Mouse (Mus musculus): ENCODE measurements around the gene Tlr12. TPM values are rescaled to one million over a fixed set of nuclear protein-coding genes. Genes with fewer than 3 reads are reported as not detected.
"Not testable (repeated sequence)": the region's sequence is repeated elsewhere in the genome, so short reads cannot be mapped to it uniquely, and the experiment has no call there.

The Tlr12 gene
- total RNA-seq, 2 experiments from 2014 or later: not detected

GRCm38 (mm10) chr4:128621109-128621508, 2.7 kb upstream of the Tlr12 start:
- no peak for DNase-seq
- intact Hi-C loops (cut with DNase I; ENCODE audit: low total_unique reads): no loop called here

- intact Hi-C loops (cut with DNase I; ENCODE audit: low total_unique reads): no loop called here
- no peak for DNase-seq
These were observed 2.2 kb upstream of the Tlr12 start for GRCm38 (mm10) chr4:128620572-128620971.

DNA sequence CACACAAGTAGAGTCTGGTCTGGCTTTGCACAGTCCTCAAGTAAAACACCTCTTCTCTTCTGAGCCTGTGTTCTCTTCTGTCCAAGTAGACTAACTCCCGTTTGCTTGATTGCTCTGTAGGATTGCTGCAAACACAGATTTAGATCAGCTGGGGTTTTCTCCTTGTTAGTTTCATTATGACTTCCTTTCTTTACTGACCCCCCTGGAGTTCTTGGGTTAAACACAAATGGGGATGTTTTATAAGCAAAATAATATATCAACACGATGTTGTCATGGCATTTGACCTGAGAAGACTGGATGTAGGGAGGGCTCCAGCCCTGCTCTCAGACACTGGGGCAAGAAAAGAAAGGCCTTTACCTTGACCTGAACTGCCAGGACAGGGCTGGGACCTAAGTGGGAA, 544 bp upstream of the Tlr12 start:
- intact Hi-C loops (cut with DNase I; ENCODE audit: low total_unique reads): loop anchor here (10.0 kb wide), 1 partner anchor 156 kb away; no protein-coding TSS in a partner anchor

DNA sequence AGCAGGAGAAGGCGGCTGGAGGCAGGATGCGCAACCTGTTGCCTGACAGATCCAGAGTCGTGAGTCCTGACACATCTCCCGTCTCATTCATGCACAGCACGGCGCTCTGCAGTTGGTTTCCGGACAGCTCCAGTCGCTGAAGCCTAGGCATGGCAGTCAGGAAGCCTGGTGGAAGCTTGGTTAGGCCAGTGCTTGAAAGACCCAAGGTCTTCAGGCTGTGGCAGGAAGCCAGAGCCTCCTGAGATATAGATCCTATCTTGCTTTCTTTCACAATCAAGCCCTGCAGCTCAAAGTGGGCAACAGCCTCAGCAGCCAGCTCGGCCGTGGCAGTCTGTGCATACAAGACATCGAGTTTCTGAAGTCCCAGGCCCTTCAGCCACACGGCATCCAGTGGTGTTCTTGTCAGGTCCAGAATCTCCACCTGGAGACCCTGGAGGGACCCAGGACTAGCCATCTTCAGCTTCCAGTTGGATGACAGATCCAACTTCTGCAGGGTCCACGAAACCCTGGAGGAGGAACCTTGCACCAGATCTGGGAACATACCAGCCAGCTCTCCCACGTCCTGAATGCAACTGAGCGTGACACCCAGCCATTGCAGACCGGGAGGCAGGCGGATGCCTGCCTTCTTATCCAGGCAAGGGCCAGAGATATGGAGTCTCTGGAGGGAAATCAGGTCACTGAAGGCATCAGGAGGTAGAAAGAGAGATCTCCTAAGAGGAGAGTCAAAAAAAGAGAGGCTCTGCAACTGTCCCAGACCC, 877 bp downstream of the Tlr12 start:
- no peak for DNase-seq
- intact Hi-C loops (cut with DNase I; ENCODE audit: low total_unique reads): loop anchor here (10.0 kb wide), 1 partner anchor 157 kb away; no protein-coding TSS in a partner anchor

More for the DNA sequence above, 544 bp upstream of the Tlr12 start:
- no peak for DNase-seq

DNA sequence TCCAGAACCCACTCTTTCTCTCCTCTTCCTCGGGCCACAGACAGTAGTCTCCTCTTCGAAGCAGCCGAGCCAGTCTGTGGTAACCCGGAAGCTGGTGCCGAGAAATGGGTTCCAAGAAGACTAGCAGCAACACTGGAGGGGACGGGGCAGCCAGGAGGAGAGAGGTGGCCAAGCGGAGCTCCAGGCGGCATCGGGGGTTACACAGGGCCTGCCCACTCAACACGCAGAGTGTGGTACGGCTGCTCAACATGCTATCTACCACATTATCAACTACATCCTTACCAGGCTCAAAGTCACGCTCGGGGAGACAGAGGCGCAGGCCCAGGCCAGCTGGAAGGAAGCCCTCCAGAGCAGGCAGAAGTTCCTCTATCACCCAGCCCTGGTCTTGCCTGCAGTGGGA, 2.7 kb downstream of the Tlr12 start:
- DNase-seq: no peak
- intact Hi-C loops (cut with DNase I; ENCODE audit: low total_unique reads): loop anchor here (10.0 kb wide), 1 partner anchor 159 kb away; no protein-coding TSS in a partner anchor

DNA sequence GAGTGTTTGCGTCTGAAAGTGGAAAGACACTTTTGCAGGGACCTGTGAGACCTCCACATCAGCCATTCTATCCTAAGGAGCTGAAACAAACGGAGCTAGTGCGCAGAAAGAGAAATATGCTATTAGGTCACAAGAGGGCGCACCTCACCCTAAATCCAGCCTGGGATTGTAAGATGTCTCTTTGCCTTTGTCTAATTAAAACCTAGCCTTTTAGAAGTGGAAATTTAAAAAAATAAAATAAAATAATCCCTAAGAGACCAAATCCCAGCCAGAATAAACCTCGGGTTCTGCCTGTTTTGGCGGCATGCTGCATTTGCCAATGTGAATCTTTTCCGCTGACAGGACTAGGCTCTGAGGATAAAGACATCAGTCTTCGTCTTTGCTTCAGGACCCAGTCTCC, 5.1 kb downstream of the Tlr12 start:
- intact Hi-C loops (cut with DNase I; ENCODE audit: low total_unique reads): loop anchor here (10.0 kb wide), 1 partner anchor 161 kb away; no protein-coding TSS in a partner anchor
- no peak for DNase-seq

DNA sequence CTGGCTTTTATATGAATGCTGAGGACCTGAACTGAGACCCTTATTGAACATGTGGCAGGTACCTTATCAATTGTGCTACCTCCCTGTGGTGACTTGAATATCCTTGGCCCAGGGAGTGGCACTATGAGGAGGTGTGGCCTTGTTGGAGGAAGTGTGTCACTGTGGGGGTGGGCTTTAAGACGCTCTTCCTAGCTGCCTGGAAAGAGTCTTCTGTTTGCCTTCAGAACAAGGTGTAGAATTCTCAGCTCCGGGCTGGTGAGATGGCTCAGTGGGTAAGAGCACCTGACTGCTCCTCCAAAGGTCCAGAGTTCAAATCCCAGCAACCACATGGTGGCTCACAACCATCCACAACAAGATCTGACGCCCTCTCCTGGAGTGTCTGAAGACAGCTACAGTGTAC, 6.7 kb downstream of the Tlr12 start:
- DNase-seq: not testable (repeated sequence)
- intact Hi-C loops (cut with DNase I; ENCODE audit: low total_unique reads): loop anchor here (10.0 kb wide), 1 partner anchor 163 kb away; no protein-coding TSS in a partner anchor

DNA sequence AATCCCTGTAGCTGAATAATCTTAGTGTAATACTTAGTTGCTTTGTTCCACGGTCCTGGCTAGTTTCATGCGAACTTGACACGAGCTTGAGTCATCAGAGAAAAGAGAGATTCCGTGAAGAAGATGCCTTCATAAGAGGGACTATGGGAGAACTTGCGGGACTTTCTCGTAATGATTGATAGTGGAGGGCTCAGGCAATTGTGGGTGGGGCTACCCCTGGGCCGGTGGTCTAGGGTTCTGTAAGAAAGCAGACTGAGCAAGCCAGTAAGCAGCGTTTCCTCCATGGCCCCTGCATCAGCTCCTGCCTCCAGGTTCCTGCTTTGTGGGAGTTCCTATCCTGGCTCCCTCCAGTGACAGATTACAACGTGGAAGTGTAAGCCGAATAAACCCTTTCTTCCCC, 7.7 kb downstream of the Tlr12 start:
- no peak for DNase-seq
- intact Hi-C loops (cut with DNase I; ENCODE audit: low total_unique reads): loop anchor here (10.0 kb wide), 1 partner anchor 164 kb away; no protein-coding TSS in a partner anchor

DNA sequence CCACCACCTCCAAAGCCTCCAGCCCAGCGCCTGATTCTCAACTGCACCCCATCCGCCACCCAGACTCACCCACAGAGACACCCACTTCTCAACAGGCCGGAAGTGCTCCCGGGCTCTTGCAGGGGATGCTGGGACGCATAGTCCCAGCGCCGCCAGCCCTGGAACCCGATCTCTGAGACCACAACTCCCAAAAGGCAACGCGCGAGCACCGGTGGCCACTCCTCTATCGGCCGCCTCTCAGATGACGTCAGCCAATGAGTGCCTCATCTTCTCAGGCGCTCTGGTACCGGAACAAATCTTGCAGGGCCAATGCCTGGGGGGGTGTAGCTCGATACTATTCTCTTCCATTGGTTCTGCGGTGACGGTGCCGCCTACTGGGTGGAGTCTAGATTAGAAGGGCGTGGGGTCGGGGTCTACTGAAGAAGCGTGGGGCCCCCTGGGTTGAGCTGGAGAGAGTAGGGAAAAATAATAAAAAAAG, 8.5 kb downstream of the Tlr12 start, which contains the start of gene Zscan20:
TSS of gene Zscan20 (minus strand) at position 174 of the 478 bp plus-strand sequence.
- DNase-seq: peak; percentile 96
- intact Hi-C loops (cut with DNase I; ENCODE audit: low total_unique reads): loop anchor here (10.0 kb wide), 1 partner anchor 165 kb away; no protein-coding TSS in a partner anchor

- intact Hi-C loops (cut with DNase I; ENCODE audit: low total_unique reads): no loop called here
- DNase-seq: no peak
These were observed 9.0 kb downstream of the Tlr12 start for GRCm38 (mm10) chr4:128609276-128609924.

DNA sequence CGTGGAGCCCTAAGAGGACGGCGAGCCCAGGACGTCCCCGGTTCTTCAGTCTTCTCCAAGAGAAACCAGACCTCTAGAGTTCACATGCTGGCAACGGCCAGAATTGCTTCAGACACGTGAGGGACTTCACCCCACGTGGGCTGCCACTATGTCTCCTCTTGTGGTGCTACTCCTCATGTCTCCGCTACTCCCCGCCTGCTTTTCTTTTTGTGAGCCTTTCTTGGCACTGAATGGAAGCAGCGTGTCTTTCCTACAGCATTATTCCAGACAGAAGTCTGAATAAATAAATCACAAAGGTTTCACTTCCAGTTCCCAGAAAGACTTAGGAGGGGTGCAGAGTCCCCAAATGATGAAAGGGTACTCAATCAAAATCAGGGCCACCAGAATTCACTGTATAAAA, 10.8 kb downstream of the Tlr12 start:
- DNase-seq: no peak
- intact Hi-C loops (cut with DNase I; ENCODE audit: low total_unique reads): no loop called here

DNA sequence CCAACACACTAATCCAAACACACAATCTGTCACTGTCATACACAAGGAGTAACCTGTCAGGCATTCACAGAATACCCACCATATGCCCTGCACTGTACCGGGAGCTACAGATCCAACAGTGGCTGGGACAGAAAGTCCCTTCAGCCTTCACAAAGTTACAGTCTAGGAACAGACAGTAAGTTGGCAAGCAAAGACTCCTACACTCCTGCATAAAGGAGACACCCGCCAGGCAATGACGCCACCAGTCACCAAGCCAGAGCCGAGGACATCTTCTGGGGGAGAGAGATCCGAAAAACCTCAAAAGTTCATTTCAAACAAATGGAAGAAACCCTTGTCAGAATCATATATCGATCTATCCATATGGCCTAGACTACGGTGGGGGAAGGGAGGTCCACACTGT, 11.8 kb downstream of the Tlr12 start:
- DNase-seq: no peak
- intact Hi-C loops (cut with DNase I; ENCODE audit: low total_unique reads): no loop called here

GRCm38 (mm10) chr4:128597801-128598560, 20.4 kb downstream of the Tlr12 start:
- intact Hi-C loops (cut with DNase I; ENCODE audit: low total_unique reads): no loop called here
- no peak for DNase-seq

GRCm38 (mm10) chr4:128594062-128594461, 24.4 kb downstream of the Tlr12 start:
- intact Hi-C loops (cut with DNase I; ENCODE audit: low total_unique reads): no loop called here
- no peak for DNase-seq

- no peak for DNase-seq
- intact Hi-C loops (cut with DNase I; ENCODE audit: low total_unique reads): no loop called here
These were observed 25.1 kb downstream of the Tlr12 start for GRCm38 (mm10) chr4:128593286-128593685.

GRCm38 (mm10) chr4:128579182-128579581, 39.2 kb downstream of the Tlr12 start:
- DNase-seq: no peak

GRCm38 (mm10) chr4:128575811-128576210, 42.6 kb downstream of the Tlr12 start:
- no peak for DNase-seq
- intact Hi-C loops (cut with DNase I; ENCODE audit: low total_unique reads): no loop called here

More at GRCm38 (mm10) chr4:128579182-128579581, 39.2 kb downstream of the Tlr12 start:
- intact Hi-C loops (cut with DNase I; ENCODE audit: low total_unique reads): no loop called here

Measured in gastrocnemius, postnatal 14 days (tissue).